Mouse (Mus musculus): ENCODE measurements at regions not wholly inside any gene's neighbourhood (a gene's known extent, or its start where the extent isn't known, plus 50 kb on each side); places are given as distances from the start of the nearest gene placed in this dataset.

GRCm38 (mm10) chr4:142539200-142539750 is 300.1 kb upstream of the Kazn start:
- peaks cover 67% of the 10 kb centered on the region for H3K9me3 ChIP-seq (replicated peaks; ENCODE audit: low read length)
- H3K4me2 ChIP-seq (ENCODE audit: insufficient read depth, low read depth, poor library complexity, severe bottlenecking): no peak overlapping the region
- H3K27ac ChIP-seq (ENCODE audit: insufficient read depth, low read depth): no peak overlapping the region
- dilution Hi-C loops (cut with MboI; ENCODE audit: extremely low pct_ligation_motif_present, extremely low pct_unique_long_range_greater_than_20kb, low sequenced_read_pairs): no loop called here
- TF ChIP-seq CHD2 (IDR thresholded peaks at IDR 0.05; ENCODE audit: low read length): no peak
- TF ChIP-seq TBP (conservative IDR thresholded peaks at IDR 0.05; ENCODE audit: low read depth, low read length): no peak
- no peak for TF ChIP-seq E2F4 (IDR thresholded peaks at IDR 0.05; ENCODE audit: insufficient replicate concordance, low read depth, low read length)
- TF ChIP-seq JUN (IDR thresholded peaks at IDR 0.05; ENCODE audit: insufficient read depth, low read depth, low read length): no peak
- no peak for TF ChIP-seq RAD21 (IDR thresholded peaks at IDR 0.05; ENCODE audit: low read depth, low read length)
- no peak for TF ChIP-seq MXI1 (IDR thresholded peaks at IDR 0.05; ENCODE audit: low read depth, low read length)
- TF ChIP-seq USF1 (IDR thresholded peaks at IDR 0.05; ENCODE audit: low read depth, low read length): no peak
- no peak for TF ChIP-seq MYC (IDR thresholded peaks at IDR 0.05; ENCODE audit: low read depth, low read length)
- TF ChIP-seq IRF4 (IDR thresholded peaks at IDR 0.05; ENCODE audit: low read depth, low read length): no peak
- TF ChIP-seq ELF1 (IDR thresholded peaks at IDR 0.05; ENCODE audit: low read depth, low read length): no peak
- no peak for TF ChIP-seq HCFC1 (IDR thresholded peaks at IDR 0.05; ENCODE audit: low read depth, low read length)
- TF ChIP-seq CTCF (conservative IDR thresholded peaks at IDR 0.05 in 1 of 2, IDR thresholded peaks at IDR 0.05 in 1 of 2; ENCODE audit: low read depth in 2 of 2, low read length in 2 of 2): no peak
- no peak for TF ChIP-seq ZC3H11A (IDR thresholded peaks at IDR 0.05; ENCODE audit: low read depth, low read length)
- TF ChIP-seq MAX (IDR thresholded peaks at IDR 0.05; ENCODE audit: low read length): no peak
- TF ChIP-seq NRF1 (IDR thresholded peaks at IDR 0.05; ENCODE audit: low read depth, low read length): no peak
- TF ChIP-seq BHLHE40 (IDR thresholded peaks at IDR 0.05; ENCODE audit: low read depth, low read length): no peak
- TF ChIP-seq RCOR1 (conservative IDR thresholded peaks at IDR 0.05; ENCODE audit: low read depth, low read length): no peak
- no peak for TF ChIP-seq UBTF (IDR thresholded peaks at IDR 0.05; ENCODE audit: low read depth, low read length)
- no peak for TF ChIP-seq PAX5 (IDR thresholded peaks at IDR 0.05; ENCODE audit: low read length)
- TF ChIP-seq JUND (conservative IDR thresholded peaks at IDR 0.05; ENCODE audit: low read depth, low read length): no peak
- H3K36me3 ChIP-seq (replicated peaks in 1 of 2; ENCODE audit: control insufficient read depth in 1 of 2, insufficient read depth in 1 of 2, low read length in 1 of 2): no peaks in the 10 kb centered on the region
- no peak overlapping the region for H3K4me3 ChIP-seq (replicated peaks in 1 of 3; ENCODE audit: low read depth in 2 of 3, low read length in 2 of 3, poor library complexity in 1 of 3)
- no peaks in the 10 kb centered on the region for H3K4me1 ChIP-seq (ENCODE audit: control insufficient read depth in 1 of 2, insufficient read depth in 2 of 2)
- no peak overlapping the region for H3K9ac ChIP-seq (ENCODE audit: insufficient read depth, low read depth)
- DNase-seq (ENCODE audit: extremely low read depth): no peak
- in situ Hi-C loops (cut with MboI; ENCODE audit: low pct_ligation_motif_present, low pct_unique_long_range_greater_than_20kb, low sequenced_read_pairs): no loop called here
- H3K27me3 ChIP-seq (replicated peaks): no peaks in the 10 kb centered on the region
- H3K79me2 ChIP-seq (replicated peaks; ENCODE audit: control insufficient read depth, extremely low read depth, insufficient read depth, poor library complexity, severe bottlenecking): no peaks in the 10 kb centered on the region

- DNase-seq (ENCODE audit: extremely low read depth): no peak
- Histone ChIP-seq H3K9ac (ENCODE audit: insufficient read depth, low read depth) (no peak overlapping the region), H3K9me3 (replicated peaks; ENCODE audit: low read length) (peaks cover 68% of the 10 kb centered on the region), H3K4me1 (ENCODE audit: control insufficient read depth in 1 of 2, insufficient read depth in 2 of 2) (no peaks in the 10 kb centered on the region), H3K27ac (ENCODE audit: insufficient read depth, low read depth) (no peak overlapping the region), H3K4me2 (ENCODE audit: insufficient read depth, low read depth, poor library complexity, severe bottlenecking) (no peak overlapping the region), H3K79me2 (replicated peaks; ENCODE audit: control insufficient read depth, extremely low read depth, insufficient read depth, poor library complexity, severe bottlenecking) (no peaks in the 10 kb centered on the region), H3K36me3 (replicated peaks in 1 of 2; ENCODE audit: control insufficient read depth in 1 of 2, insufficient read depth in 1 of 2, low read length in 1 of 2) (no peaks in the 10 kb centered on the region), H3K4me3 (replicated peaks in 1 of 3; ENCODE audit: low read depth in 2 of 3, low read length in 2 of 3, poor library complexity in 1 of 3) (no peak overlapping the region), H3K27me3 (replicated peaks) (no peaks in the 10 kb centered on the region)
- in situ Hi-C loops (cut with MboI; ENCODE audit: low pct_ligation_motif_present, low pct_unique_long_range_greater_than_20kb, low sequenced_read_pairs) (no loop called here), dilution Hi-C loops (cut with MboI; ENCODE audit: extremely low pct_ligation_motif_present, extremely low pct_unique_long_range_greater_than_20kb, low sequenced_read_pairs) (no loop called here)
- TF ChIP-seq MXI1 (IDR thresholded peaks at IDR 0.05; ENCODE audit: low read depth, low read length) (no peak), ZKSCAN1 (IDR thresholded peaks at IDR 0.05; ENCODE audit: borderline replicate concordance, low read depth, low read length) (no peak), TCF12 (IDR thresholded peaks at IDR 0.05; ENCODE audit: low read depth, low read length) (no peak), RAD21 (IDR thresholded peaks at IDR 0.05; ENCODE audit: low read depth, low read length) (no peak), MYC (IDR thresholded peaks at IDR 0.05; ENCODE audit: low read depth, low read length) (no peak), GABPA (IDR thresholded peaks at IDR 0.05; ENCODE audit: insufficient replicate concordance, low read depth, low read length) (no peak), PAX5 (IDR thresholded peaks at IDR 0.05; ENCODE audit: low read length) (no peak), KAT2A (IDR thresholded peaks at IDR 0.05; ENCODE audit: insufficient replicate concordance, low read length) (no peak), HCFC1 (IDR thresholded peaks at IDR 0.05; ENCODE audit: low read depth, low read length) (no peak), TBP (conservative IDR thresholded peaks at IDR 0.05; ENCODE audit: low read depth, low read length) (no peak), UBTF (IDR thresholded peaks at IDR 0.05; ENCODE audit: low read depth, low read length) (no peak), POLR2A (IDR thresholded peaks at IDR 0.05; ENCODE audit: low read depth, low read length) (no peak), CHD1 (IDR thresholded peaks at IDR 0.05; ENCODE audit: low read depth, low read length) (no peak), SMC3 (IDR thresholded peaks at IDR 0.05; ENCODE audit: low read depth, low read length) (no peak), ETS1 (conservative IDR thresholded peaks at IDR 0.05; ENCODE audit: low read depth, low read length) (no peak), IRF4 (IDR thresholded peaks at IDR 0.05; ENCODE audit: low read depth, low read length) (no peak), MAX (IDR thresholded peaks at IDR 0.05; ENCODE audit: low read length) (no peak), MAFK (IDR thresholded peaks at IDR 0.05; ENCODE audit: insufficient replicate concordance, low read length) (no peak), USF1 (IDR thresholded peaks at IDR 0.05; ENCODE audit: low read depth, low read length) (no peak), EP300 (IDR thresholded peaks at IDR 0.05; ENCODE audit: low read length) (no peak)
These were observed 287.9 kb upstream of the Kazn start for GRCm38 (mm10) chr4:142527080-142527479.

Measured in CH12.LX (cell line).